Mouse (Mus musculus) heart, postnatal 0 days (tissue): ENCODE measurements around the gene Fam209. TPM values are rescaled to one million over a fixed set of nuclear protein-coding genes. Genes with fewer than 3 reads are reported as not detected.

ENCODE experiments used
- ATAC-seq: fragments of 200-750 bp; cut with Nextera tagmentation; 2 replicates; pipeline ENCODE4 v1.8.0; 2017; ENCODE audit warnings: low read depth, moderate number of reproducible peaks, moderate library complexity; ENCODE audit not compliant: insufficient read depth
- DNase-seq: peaks from one replicate; pipeline ENCODE4 v3.0.0-alpha.2; 2016; ENCODE audit warnings: low spot score
- H3K27ac ChIP-seq: fragments of 300-500 bp; sonication (generic); 2 replicates; pipeline ENCODE4 v1.5.1; 2014; ENCODE audit warnings: low read depth, mild to moderate bottlenecking
- H3K27me3 ChIP-seq: fragments of 300-500 bp; sonication (generic); 2 replicates; pipeline ENCODE4 v1.6.1; 2014; ENCODE audit warnings: low read length, mixed read lengths; ENCODE audit not compliant: control insufficient read depth, insufficient read depth
- H3K36me3 ChIP-seq: fragments of 300-500 bp; sonication (generic); replicated peaks from 2 replicates; pipeline ENCODE4 v1.6.1; 2014; ENCODE audit warnings: low read length, mixed read lengths; ENCODE audit not compliant: control insufficient read depth, insufficient read depth
- H3K4me1 ChIP-seq: fragments of 300-500 bp; sonication (generic); 2 replicates; pipeline ENCODE4 v1.6.1; 2014; ENCODE audit warnings: antibody characterized with exemption; ENCODE audit not compliant: control insufficient read depth, insufficient read depth
- H3K4me2 ChIP-seq: fragments of 300-500 bp; sonication (generic); 2 replicates; pipeline ENCODE4 v1.6.1; 2014; ENCODE audit warnings: low read depth, mild to moderate bottlenecking, low read length, moderate library complexity
- H3K4me3 ChIP-seq: fragments of 300-500 bp; sonication (generic); 2 replicates; pipeline ENCODE4 v1.5.1; 2014; ENCODE audit warnings: low read depth, low read length
- H3K9ac ChIP-seq: fragments of 300-500 bp; sonication (generic); replicated peaks from 2 replicates; pipeline ENCODE4 v1.6.1; 2014; ENCODE audit warnings: low read depth, low read length, mixed read lengths
- H3K9me3 ChIP-seq: fragments of 300-500 bp; sonication (generic); replicated peaks from 2 replicates; pipeline ENCODE4 v1.6.1; 2016; ENCODE audit warnings: low read length; ENCODE audit not compliant: control insufficient read depth
- CTCF ChIP-seq: IDR thresholded peaks from 2 replicates; pipeline ENCODE4 v1.5.1; 2016; ENCODE audit warnings: antibody characterized with exemption, control low read depth, low read depth
- EP300 ChIP-seq: IDR thresholded peaks from 2 replicates; pipeline ENCODE4 v1.6.1; 2016; ENCODE audit warnings: antibody characterized with exemption, low read depth
- WGBS: fragments of 180-500 bp; shearing (Covaris S2); extraction: QIAGEN DNeasy Blood & Tissue Kit; methylation state at CpG from one replicate; pipeline ENCODE4 v1.1.7; 2014; 5-methylcytosine and 5-hydroxymethylcytosine counted together
- polyA plus RNA-seq: library from polyadenylated mRNA; unstranded; fragments of >200 nt; fragmentation: Nextera tagmentation; extraction: Ambion mirVana; gene quantifications from 2 replicates; pipeline ENCODE4 v1.2.1, GENCODE M21; 2015
- total RNA-seq: library from RNA; depleted of rRNA; stranded (reverse); fragments of >200 nt; gene quantifications from 2 replicates; pipeline ENCODE4 v1.2.3, GENCODE M21; 2014; ENCODE audit warnings: low replicate concordance

Fam209 gene
- total and polyA plus RNA-seq, 2 experiments from 2014 or later: not detected

DNA sequence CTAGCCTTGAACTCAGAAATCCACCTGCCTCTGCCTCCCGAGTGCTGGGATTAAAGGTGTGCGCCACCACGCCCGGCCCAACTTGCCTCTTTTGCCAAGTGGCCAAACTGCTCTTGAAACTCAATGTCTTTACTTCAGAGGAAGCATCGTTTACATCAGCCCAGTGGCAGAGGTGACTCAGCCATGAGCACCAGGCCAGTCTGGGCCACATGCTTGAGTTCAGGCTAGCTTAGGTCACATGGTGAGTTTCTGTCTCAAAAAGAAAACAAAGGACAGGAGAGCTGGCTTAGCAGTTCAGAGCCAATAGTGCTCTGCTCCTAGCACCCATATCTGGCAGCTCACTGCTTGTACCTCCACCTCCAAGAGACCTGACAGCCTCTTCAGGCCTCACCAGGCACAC lies 5.1 kb upstream of the Fam209 start:
- no peaks in the 10 kb centered on the region for H3K27me3 ChIP-seq
- WGBS: 96% methylated on average over 5 of the region's 5 CpGs
- no peaks in the 10 kb centered on the region for H3K9me3 ChIP-seq
- no peak overlapping the region for H3K27ac ChIP-seq
- H3K36me3 ChIP-seq: peaks cover 67% of the 10 kb centered on the region
- no peak overlapping the region for H3K4me3 ChIP-seq
- H3K9ac ChIP-seq: no peak overlapping the region
- TF ChIP-seq CTCF (no peak), EP300 (no peak)
- ATAC-seq (no peak), DNase-seq (no peak)
- H3K4me2 ChIP-seq: no peak overlapping the region
- H3K4me1 ChIP-seq: no peaks in the 10 kb centered on the region

- Histone ChIP-seq H3K4me3 (no peak overlapping the region), H3K27me3 (no peaks in the 10 kb centered on the region), H3K36me3 (peaks cover 58% of the 10 kb centered on the region), H3K9me3 (no peaks in the 10 kb centered on the region), H3K27ac (no peak overlapping the region), H3K4me1 (no peaks in the 10 kb centered on the region), H3K4me2 (no peak overlapping the region), H3K9ac (no peak overlapping the region)
- DNase-seq (no peak), ATAC-seq (peak; percentile 8; the same call in 1 of the 2 replicates)
- TF ChIP-seq CTCF (no peak), EP300 (no peak)
- WGBS: 78% methylated on average over 11 of the region's 11 CpGs
Measured at GRCm38 (mm10) chr2:172468346-172468819, 3.9 kb upstream of the Fam209 start.

- no peak overlapping the region for H3K4me3 ChIP-seq
- ATAC-seq (no peak), DNase-seq (peak; percentile 37)
- 40% methylated on average over 8 of the region's 8 CpGs for WGBS
- H3K36me3 ChIP-seq: peaks cover 15% of the 10 kb centered on the region
- no peak overlapping the region for H3K4me2 ChIP-seq
- no peaks in the 10 kb centered on the region for H3K9me3 ChIP-seq
- no peaks in the 10 kb centered on the region for H3K27me3 ChIP-seq
- H3K9ac ChIP-seq: no peak overlapping the region
- H3K27ac ChIP-seq: no peak overlapping the region
- no peaks in the 10 kb centered on the region; the same call in 1 of the 2 replicates for H3K4me1 ChIP-seq
- no peak for TF ChIP-seq CTCF
- TF ChIP-seq EP300: no peak
Measured at GRCm38 (mm10) chr2:172473591-172473990, 1.3 kb downstream of the Fam209 start.

DNA sequence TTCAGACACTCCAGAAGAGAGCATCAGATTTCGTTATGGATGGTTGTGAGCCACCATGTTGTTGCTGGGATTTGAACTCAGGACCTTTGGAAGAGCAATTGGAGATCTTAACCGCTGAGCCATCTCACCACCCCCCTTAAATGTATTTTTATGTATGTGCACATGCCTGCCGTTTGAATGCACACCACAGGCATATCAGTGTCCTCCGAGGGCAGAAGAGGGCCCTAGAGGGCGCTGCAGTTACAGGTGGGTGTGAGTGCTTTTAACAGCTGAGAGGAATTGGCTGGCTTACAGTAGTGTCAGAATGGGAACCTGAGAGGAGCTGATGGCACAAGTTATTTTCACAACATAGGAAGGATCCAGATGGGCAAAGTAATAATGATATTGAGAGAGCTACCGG lies 2.6 kb downstream of the Fam209 start:
- Histone ChIP-seq H3K27me3 (no peaks in the 10 kb centered on the region), H3K4me3 (no peak overlapping the region), H3K9me3 (no peaks in the 10 kb centered on the region), H3K9ac (no peak overlapping the region), H3K4me2 (no peak overlapping the region), H3K27ac (no peak overlapping the region), H3K4me1 (no peaks in the 10 kb centered on the region; the same call in 1 of the 2 replicates), H3K36me3 (peaks cover 2% of the 10 kb centered on the region)
- no peak for DNase-seq
- WGBS: 33% methylated on average over 6 of the region's 6 CpGs
- no peak for TF ChIP-seq EP300
- peak; percentile 45 for TF ChIP-seq CTCF
- ATAC-seq: no peak

DNA sequence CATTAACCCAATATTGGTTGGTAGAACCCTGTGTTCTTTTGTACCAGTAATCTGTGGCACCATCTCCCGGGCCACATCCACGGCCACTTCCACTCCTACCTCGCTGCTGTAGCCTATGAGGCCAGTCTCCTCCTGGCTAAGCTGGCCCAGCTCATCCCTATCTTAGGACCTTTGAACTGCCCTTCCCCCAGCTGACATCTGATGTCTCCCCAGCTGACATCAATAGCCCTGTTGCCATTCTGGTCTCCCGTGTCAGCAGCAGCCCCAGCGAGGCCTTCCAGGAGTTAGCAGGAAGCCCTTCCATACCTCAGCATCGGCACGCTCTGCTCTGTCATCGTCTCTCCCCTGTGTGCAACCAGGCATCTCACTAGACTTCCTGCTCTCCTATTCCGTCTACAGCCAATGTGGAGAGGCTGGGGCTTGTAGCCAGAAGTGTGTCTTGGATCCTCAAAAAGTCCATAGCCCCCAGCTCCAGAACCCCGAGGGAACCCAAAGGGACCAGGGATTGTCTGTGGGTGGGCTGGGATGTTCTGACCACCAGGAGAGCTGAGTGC lies 4.5 kb downstream of the Fam209 start:
- Histone ChIP-seq H3K36me3 (no peaks in the 10 kb centered on the region), H3K9ac (no peak overlapping the region), H3K27ac (no peak overlapping the region), H3K4me3 (no peak overlapping the region), H3K4me2 (no peak overlapping the region; the same call in 1 of the 2 replicates), H3K4me1 (no peaks in the 10 kb centered on the region; the same call in 1 of the 2 replicates), H3K9me3 (no peaks in the 10 kb centered on the region), H3K27me3 (no peaks in the 10 kb centered on the region)
- DNase-seq (no peak), ATAC-seq (no peak)
- 16% methylated on average over 10 of the region's 10 CpGs for WGBS
- TF ChIP-seq EP300 (no peak), CTCF (no peak)

GRCm38 (mm10) chr2:172477350-172477749 lies 5.0 kb downstream of the Fam209 start:
- no peaks in the 10 kb centered on the region for H3K27me3 ChIP-seq
- TF ChIP-seq EP300 (no peak), CTCF (no peak)
- no peaks in the 10 kb centered on the region; the same call in 1 of the 2 replicates for H3K4me1 ChIP-seq
- WGBS: 21% methylated on average over 3 of the region's 3 CpGs
- peak overlapping the region; percentile 66 for H3K4me2 ChIP-seq
- H3K27ac ChIP-seq: peak overlapping the region; percentile 66
- ATAC-seq (peak; percentile 83), DNase-seq (peak; percentile 44)
- H3K9me3 ChIP-seq: no peaks in the 10 kb centered on the region
- H3K4me3 ChIP-seq: peak overlapping the region; percentile 45
- no peaks in the 10 kb centered on the region for H3K36me3 ChIP-seq
- 0 out of 2 replicates have a peak overlapping the region, but pooled peaks have one; percentile 32 for H3K9ac ChIP-seq
